Mouse (Mus musculus) effector memory CD4-positive, alpha-beta T cell, adult 7 months (primary cell): Measurements from ENCODE around the gene Col6a3. TPM values are rescaled to one million over a fixed set of nuclear protein-coding genes. Genes with fewer than 3 reads are reported as not detected.

Experiments
- polyA plus RNA-seq: library from polyadenylated mRNA; unstranded; fragments of 100-300 nt; shearing (Covaris generic); gene quantifications from one replicate; pipeline ENCODE4 v1.2.1, GENCODE M21; 2017

Gene Col6a3
- polyA plus RNA-seq, result 0.98 TPM

DNA sequence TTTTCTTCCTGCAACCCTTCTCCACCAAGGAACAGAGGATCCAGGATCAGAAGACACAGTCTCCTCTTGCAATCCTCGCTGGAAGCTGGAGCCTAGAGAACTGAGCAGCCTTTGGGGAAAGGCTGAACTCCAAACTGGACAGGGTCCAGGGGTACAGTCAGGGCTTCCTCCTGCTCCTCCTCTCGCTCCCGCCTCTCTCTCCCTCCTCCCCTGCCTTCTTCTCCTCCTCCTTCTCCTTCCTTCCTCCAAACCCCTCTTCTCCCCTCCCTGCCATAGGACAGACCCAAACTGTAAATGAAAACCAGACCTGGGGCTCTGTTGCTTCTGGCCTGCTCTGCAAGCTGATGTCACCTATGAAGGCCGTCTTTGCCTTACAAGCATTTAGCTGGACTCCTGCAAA is at the start of gene Col6a3:
TSS of gene Col6a3 (minus strand) at position 136 of the 400 bp plus-strand sequence.

Other genes with a start within 250 kb of the Col6a3 start
- gene Cops8, start 241.0 kb downstream of the Col6a3 start, polyA plus RNA-seq, result 119 TPM
- gene Mlph, start 71.1 kb upstream of the Col6a3 start, polyA plus RNA-seq, result 0.40 TPM
- not detected for gene Prlh, start 109.1 kb upstream of the Col6a3 start, polyA plus RNA-seq
- not detected for gene Rab17, start 125.7 kb upstream of the Col6a3 start, polyA plus RNA-seq
- 293 TPM for gene Lrrfip1, start 154.8 kb upstream of the Col6a3 start, polyA plus RNA-seq